Mouse (Mus musculus) heart, adult 8-10 months (tissue): ENCODE data around the gene Pdzd2. TPM values are rescaled to one million over a fixed set of nuclear protein-coding genes. Genes with fewer than 3 reads are reported as not detected.

Source experiments
- DNase-seq: peaks from one replicate; pipeline ENCODE4 v3.0.0; 2022; ENCODE audit warnings: low spot score
- total RNA-seq, 4 experiments: library from RNA; stranded (reverse); gene quantifications; 2 replicates each; pipeline ENCODE4 v1.2.4; 2022

Gene Pdzd2
- total RNA-seq, 4 experiments from 2014 or later, result 65.7 to 97.5 (median 80.6) TPM

DNA sequence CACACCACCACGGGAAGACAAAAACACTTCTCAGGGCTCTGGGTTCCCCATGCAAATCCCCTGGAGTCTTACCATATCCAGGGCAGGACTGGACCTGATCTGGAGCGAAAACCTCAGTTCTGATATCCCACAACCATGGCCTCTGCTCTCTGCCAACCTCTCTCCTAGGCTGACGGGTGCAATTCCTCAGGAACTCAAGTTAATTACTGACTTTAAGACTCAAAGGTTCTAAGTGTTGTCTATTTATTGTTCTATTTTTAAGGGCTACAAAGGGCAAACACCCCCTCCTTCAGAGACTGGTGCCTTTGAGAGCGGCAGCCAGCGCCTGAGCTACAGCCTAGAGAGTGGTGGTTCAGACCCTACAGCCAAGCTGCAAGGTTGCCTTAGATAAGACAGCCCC, 65.7 kb downstream of the Pdzd2 start:
- no peak for DNase-seq

DNA sequence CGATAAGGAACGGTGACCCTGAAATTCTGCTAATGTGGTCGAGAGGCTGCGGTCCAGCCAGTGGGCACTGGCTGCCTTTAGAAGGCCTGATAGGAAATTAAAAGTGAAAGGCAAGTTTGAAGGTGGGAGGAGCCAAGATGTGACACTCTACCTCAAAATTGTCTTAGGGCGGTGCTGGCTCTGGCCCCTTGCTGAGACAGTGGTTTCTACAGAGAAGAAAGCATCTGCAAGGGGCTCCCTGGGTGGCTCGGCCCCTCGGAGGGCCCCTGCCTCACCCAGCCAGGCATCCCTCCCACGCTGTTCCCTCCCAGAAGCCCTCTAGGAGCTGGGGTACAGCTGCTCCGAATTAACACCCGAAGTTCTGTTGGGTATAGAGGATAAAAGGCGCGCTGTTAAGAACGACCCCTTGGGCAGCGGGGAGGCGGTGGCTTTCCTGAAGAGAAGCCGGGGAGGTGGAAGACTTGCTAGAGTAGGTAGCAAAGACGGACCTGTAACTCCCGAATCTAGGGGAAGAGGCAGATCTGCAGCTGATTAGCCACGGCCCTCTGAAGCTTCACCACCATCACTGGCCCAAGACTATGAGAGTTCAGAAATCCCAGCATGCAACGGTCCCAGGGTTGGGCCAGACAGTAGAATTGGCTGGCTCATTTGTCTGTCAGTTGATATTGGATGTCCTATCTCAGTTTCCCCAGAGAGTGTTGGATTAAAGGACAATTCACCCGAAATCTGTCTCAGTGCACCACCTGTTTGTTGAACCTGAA, 71.8 kb downstream of the Pdzd2 start:
- no peak for DNase-seq

DNA sequence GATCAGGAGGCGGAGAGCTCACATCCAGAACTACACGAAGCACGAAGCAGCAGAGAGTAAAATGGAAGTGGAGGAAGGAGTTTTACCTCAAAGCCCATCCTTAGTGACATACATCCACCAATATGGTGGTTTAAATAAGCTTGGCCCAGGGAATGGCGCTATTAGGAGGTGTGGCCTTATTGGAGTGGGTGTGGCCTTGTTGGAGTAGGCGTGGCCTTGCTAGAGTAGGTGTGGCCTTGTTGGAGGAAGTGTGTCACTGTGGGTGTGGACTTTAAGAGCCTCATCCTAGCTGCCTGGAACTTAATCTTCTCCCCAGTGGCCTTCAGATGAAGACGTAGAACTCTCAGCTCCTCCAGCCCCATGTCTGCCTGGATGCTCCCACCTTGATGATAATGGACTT, 73.8 kb downstream of the Pdzd2 start:
- no peak for DNase-seq

DNA sequence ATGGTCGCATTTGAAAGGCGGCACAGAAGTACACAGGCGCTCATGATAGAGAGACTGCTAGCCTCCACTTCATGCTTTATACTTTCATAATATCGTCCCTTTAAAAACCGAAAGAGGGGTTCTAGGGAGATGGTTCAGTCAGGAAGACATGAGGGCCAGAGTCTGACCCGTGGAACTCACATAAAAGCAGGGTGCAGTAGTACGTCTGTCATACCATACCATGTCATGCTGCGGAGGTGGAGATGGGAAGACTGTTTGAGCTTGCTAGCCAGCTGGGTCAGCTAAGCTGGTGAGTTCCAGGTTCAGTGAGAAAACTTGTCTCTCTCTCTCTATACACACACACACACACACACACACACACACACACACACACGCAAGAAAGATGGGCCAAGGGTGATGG, 76.4 kb downstream of the Pdzd2 start:
- DNase-seq, result no peak

DNA sequence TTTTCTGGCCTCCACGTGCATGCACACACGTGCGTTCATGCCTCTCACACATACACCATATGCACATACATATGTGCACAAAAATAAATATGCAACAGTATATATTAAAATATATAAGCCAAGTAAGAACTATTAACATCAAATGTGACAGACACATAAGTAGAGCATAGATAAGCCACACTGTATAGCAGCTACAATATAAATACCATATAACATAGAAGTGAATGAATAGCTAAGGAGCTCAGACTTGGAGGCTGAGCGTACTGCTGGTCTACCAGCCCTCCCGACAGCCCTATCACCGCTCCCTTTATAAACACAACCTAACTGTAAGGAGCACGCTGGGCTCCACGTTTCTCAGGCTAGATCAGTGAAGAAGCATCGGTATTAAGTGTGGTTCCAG, 79.4 kb downstream of the Pdzd2 start:
- no peak for DNase-seq

DNA sequence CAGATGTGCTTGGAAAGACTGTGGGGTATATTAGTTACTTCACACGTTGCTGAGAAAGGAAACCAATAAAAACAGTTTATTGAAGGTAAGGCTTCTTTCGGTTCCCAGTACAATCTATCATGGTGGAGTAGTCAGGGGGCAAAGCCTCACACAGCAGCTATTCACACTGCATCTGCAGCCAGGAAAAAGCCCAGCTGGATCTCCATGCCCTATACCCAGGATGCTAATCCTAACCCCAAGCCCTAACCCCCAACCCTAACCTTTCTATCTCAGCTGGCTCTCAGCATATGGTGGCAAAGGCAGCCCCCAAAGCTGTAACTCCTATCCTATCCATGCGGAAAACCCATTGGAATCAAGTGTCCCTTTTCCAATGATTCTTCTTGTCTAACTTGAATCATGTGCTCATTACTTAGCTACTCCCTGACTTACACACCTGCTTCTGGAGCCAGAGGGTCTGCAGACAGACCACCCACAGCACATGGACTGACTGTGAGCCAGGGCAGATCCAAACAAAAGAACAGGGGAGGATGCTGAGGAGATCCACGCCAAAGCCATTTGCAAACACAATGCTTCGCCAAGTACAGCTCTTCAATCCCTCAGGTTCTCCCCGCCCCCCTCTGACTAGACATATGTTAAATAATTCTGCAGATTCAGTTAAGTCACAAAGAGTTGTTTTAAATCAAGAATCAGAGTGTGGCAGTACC, 83.6 kb downstream of the Pdzd2 start:
- no peak for DNase-seq

DNA sequence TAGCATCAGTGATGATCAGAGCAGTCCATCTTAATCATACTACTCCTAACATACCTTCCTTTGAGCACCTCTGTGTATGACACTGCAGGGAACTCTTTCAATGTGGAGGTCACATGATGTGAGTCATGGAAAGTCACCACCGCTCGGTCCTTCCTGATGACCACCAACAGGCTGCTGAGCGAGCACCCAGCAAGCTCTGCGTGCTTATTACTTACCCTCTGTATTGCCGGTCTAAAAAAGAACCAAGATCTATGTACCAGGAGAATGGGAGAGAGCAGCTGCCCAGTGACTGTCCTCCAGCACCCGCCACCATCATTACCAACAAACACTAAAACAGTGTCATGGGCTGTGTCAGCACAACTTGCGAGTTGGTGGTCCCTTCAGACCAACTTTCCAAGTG, 84.4 kb downstream of the Pdzd2 start:
- no peak for DNase-seq

DNA sequence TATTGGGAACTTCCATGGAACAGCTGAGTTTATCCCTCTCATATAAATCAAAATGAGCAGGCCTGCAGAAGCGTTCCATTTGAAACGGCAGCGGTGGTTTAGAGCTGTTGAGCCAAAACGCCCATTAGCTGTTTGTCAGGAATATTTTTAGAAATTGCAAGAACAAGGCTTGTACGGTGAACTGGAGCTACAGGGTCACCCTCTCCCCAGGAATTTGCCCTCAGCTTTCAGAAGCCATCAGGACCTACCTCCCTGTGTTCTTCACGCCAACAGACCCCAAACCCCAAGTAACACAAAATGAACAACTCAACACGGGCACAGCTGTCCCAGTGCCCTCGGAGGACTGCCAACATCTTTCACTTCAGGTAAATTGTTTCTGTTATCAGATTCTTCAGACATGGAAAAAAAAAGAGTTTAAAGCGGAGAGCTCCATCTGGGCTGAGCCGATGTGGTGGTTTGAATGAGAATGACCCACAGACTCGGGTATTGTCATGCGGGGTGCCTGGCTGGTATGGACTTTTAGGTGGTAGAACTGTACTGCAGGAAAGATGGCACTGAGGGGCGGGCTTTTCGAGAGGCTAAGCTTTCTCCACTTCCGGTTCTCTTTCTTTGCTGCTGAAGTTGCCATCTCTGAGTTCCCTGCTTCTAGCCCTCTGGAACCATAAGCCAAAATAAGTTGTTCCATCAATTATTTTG, 87.2 kb downstream of the Pdzd2 start:
- DNase-seq, result no peak

DNA sequence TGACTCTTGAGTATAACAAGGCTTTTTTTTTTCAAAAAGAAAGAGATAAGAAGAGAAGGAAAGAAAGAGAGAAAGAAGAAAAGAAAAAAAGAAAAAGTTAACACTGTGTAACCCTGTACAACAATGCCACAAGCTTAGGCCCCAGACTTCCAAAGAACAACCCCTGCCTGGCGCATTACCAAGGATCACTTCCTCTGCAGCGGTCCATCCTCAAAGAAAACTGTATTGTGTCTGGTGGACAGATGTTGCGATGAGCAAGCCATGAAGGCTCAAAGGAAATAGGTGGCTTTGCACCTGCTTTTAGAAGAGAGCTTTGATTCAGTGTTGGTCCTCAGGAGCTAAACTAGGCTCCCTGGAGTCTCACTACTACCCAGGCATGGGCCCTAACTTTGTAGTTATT, 89.5 kb downstream of the Pdzd2 start:
- DNase-seq, result no peak

DNA sequence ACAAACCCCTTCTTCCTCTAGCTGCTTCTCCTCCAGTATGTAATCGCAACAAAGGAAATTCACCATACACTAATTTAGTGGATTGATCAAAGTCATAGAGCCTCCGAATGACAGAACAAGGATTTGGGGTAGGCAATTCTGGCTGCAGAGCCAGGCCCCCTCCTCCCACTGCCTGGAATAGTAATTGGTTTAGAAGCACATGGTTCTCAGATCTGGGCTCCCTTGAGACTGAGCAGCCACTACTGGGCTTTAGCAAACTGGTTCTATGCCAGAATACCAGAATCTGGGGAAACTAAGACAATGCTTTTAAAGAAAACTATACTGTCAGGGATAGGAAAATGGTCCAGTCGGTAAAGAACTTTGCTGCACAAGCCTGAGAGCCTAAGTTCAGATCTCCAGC, 90.0 kb downstream of the Pdzd2 start:
- DNase-seq, result peak; percentile 25

DNA sequence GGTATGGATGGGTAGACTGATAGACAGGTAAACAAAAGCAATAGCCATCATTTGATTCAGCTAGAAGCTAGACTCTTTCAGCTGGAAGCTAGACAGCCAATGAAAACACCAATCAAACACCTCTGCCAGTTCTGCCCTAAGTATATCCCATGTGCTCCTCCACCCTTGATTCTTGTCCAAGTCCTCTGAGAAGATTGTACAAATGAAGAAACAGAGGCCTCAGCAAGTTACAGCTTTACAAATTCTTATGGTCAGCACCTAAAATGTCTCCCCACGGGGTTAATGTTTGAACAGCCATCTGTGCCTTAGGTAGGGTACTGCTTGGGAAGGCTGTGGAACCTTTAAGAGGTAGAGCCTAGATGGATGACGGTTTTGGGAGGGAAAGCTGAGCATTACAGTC, 90.6 kb downstream of the Pdzd2 start:
- no peak for DNase-seq

DNA sequence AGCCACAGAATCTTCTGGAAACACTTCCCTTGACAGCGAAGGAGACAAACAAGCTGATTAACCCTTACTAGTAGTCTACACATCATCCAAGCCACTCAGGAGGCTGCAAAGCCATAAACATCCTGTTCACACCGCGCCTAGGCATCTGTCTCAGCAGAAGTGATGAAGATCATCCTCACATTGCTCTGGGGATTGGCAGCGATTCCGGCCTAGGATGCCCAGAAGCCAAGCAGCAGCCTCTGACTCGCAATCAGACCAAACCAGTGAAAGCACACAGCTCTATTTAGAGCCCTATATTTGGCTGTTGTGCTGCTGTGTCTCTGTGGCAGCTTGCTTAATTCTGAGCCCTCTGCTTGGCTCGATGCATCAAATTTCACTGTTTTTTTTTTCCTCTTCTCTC, 99.0 kb downstream of the Pdzd2 start:
- DNase-seq, result no peak

DNA sequence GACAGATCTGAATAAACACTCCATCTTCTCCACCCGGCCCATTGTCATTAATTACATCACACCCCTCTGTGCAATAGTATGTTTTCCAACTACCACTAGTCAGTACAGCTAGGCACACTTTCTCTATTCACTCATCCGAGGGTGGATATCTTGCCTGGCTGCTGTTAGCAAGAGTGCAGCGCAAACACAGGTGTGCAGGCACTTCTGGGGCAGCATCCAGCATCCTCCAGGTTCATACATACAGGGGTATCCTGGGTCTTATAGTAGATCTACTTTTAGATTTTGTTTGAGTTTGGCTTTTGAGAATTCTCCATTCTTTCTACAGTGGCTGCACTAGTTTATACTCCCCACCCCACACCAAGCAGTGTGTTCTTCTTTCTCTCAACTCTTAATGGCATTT, 99.9 kb downstream of the Pdzd2 start:
- no peak for DNase-seq

DNA sequence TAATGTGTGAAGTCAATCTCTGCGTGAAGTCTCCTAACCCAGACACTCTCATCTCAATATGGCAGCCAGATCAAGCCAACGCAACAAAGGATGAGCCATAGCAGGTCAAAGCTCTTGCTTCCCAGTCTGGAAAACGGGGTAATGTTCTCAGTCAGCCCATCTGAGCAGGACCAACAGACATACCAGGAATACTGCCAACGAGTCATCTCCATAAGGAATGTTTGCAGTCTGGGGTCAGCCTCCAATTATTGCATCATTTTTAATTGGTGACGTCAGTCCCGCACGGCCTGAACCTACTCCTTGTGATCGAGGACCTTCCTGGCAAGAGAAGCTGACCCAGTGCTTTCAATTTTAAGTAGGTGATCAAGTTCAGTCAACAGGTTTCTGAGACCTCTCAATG, 100.5 kb downstream of the Pdzd2 start:
- no peak for DNase-seq

DNA sequence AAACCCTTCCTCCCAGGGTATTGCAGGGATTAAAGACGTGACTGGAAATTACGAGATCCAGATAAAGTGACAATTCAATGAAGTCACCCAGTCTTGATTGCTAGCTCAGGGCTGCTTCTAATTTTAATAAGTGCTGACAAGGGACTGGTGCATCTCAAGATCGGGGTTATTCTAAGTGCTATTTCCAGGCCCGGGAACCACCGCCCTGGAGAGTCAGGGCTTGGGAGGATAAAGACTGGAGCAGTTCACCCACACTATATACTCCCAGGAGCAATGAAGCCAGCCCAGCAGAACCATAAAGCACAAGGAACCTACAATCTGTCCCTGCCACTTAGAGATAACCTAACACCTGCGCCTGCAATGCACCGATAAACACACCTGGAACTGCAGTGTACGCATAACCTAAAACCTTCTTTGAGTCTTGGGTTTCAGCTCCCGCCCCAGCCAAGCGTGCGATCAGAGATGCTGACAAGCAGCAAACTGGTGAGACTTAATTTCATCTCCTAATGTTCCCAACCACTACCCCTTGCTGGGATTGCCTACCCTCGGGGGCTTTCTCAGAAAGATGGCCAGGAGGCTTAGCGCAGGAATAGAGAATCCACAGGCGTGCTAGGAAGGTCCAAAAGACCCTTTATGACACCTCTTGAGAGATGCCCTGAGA, 101.2 kb downstream of the Pdzd2 start:
- no peak for DNase-seq

DNA sequence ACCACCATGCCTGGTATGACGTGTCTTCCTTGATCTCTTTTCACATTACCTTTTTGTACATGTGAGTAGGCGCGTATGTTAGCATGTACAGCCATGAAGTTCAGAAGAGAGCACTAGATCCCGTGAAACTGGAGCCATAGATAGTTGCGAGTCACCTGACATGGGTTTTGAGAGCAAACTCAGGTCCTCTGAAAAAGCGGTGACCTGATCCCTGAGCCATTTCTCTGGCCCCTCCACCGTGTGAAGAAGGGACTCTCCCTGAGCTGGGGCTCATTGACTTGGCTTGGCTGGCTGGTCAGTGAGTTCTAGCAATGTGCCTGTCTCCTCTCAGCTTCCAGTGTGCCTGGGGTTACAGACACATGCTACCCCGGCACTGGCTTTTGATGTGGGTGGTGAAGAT, 102.2 kb downstream of the Pdzd2 start:
- DNase-seq, result no peak

DNA sequence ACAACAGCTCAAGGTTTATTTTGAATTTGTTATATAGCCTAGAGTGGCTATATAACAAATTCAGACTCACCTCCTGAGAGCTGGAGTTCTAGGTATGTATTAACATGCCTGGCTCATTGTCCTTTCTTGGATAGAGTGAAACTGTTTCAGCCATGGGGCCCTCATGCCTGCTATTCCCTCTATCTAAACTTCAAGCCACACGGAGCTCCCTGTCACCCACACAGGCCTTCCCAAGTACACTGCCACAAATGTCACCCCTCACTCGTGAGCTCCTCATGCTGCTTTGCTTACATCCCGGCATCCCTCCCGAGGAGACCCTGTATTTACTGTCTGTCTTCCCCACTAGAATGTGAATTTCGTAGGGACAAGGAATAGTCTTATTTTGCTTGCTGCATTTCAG, 103.3 kb downstream of the Pdzd2 start:
- DNase-seq, result no peak

DNA sequence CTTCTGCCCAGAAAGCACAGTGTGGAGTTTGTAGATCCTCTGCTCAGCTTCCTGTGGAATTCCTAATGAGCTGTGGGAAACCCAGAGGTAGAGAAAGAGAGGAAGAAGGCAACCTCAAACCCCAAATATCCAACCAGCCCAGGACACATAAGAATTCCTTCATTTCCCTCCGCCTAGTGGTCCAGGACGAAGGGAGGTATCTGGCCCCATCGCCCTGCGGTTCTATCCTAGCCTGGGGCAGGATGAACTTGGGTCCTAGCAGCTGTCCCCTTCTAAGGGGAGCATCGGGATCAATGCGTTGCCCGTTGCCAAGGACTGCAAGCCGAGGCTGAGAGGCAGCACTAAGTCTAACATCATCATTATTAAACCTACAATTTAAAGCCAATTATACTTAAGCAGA, 104.8 kb downstream of the Pdzd2 start:
- no peak for DNase-seq

DNA sequence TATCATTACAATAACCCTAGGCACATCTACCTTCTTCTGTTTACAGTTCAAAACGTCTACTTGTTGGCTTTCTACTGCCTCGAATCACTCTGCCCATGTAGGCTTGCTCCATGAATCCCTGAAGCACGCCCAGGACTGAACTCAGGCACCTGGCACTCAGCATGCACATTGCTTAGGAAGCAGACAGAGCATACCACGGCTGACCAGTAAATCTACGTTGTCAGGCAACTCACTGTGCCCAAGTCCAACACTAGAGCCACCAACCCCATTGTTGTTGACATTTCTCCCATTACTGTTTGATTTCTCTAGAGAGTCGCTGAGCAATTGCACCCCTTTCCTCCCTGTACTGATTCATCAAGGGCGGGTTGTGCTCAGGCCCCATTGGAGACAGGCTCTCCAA, 110.6 kb downstream of the Pdzd2 start:
- DNase-seq, result no peak

DNA sequence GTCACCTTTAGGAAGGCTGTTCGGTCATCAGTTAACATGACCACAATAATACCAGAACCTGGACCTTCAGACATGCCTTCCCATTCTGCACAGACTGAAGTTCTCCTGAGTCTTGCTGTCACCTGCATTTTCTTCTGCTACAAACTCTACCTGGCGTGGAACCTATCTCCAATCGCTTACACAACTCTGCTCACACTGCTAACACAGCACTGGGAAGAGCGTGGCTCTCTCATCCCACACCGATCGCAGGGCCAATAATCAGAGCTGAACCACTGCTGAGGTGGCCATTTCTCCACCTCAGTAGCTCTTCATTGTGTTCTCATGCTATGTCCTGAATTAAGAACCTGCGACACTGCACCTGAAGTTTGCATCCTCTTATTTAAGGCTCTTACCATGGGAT, 111.3 kb downstream of the Pdzd2 start:
- DNase-seq, result no peak

DNA sequence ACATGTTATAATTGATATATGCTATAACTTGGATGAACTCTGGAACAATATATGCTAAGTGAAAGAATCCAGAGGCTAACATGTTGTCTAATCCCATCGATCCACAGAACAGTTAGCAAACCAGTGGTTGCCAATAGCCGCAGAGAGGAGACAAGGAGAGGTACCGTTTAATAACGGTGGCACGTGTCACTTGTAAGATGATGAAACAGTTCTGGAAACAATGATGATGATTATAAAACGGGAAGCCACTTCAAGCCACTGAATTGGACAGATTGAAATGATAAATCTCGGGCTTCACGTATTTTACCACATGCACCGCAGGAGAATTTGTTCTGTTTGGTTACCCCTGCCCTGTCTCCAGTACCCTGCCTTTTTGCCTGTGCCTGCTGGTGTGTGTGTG, 112.8 kb downstream of the Pdzd2 start:
- no peak for DNase-seq

DNA sequence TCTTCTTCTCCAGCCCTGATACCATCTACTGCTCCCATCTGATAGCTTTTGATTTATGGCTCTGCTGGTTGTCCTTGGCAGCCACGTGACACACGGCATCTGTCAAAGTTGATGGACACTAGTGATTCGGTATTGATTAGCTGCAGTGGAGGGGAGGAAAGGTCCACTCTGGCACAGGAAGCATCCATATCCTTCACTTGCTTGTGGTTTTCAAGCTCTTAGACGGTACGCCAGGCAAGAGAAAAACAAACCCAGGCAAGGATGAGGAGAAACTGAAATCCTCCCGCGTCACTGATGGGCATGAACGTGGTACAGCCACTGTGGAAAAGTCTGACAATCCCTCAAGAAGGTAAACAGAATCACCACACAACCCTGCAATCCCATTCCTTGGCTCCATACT, 113.6 kb downstream of the Pdzd2 start:
- DNase-seq, result no peak
